Mouse (Mus musculus) E14TG2a.4 (cell line): ENCODE data around the gene Pecam1.

Source experiments
- CTCF ChIP-seq: conservative IDR thresholded peaks from 2 replicates; pipeline ENCODE4 v1.5.1; 2014; ENCODE audit warnings: low read length
- NANOG ChIP-seq: IDR thresholded peaks from 2 replicates; pipeline ENCODE4 v1.6.1; 2014; ENCODE audit warnings: borderline replicate concordance, low read length, mixed read lengths
- POU5F1 ChIP-seq: IDR thresholded peaks from 2 replicates; pipeline ENCODE4 v1.6.1; 2014; ENCODE audit warnings: low read length, borderline replicate concordance

DNA sequence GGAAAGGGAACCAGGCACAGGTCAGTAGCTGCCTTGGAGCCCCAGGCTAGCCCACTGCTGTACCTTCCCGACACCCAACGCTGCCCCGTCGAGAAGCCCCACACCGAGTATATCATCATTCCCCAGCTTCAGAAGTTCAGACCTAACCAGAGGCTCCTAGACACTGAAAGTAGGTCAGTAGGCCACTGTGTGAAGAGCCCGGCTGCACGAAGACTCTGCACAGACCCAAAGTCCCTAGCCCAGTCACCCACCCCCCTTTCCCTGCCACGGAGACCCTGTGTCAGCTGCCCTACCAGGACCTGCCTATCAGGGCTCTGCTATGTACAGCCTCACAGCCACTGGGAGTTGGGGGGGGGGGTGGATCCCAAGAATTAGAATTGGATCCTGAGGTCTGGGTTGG lies 78.6 kb downstream of the Pecam1 start:
- TF ChIP-seq CTCF (no peak), POU5F1 (no peak), NANOG (no peak)
